Mouse (Mus musculus) MEL (cell line): ENCODE measurements around the gene Tmem106a.

Experiments used
- BHLHE40 ChIP-seq: IDR thresholded peaks from 2 replicates; pipeline ENCODE4 v1.6.1; 2012; ENCODE audit warnings: low read depth, mild to moderate bottlenecking, inconsistent platforms, low read length, improper control_type of control experiment, borderline replicate concordance
- CHD2 ChIP-seq: IDR thresholded peaks from 2 replicates; pipeline ENCODE4 v1.6.1; 2011; ENCODE audit warnings: low read length, improper control_type of control experiment
- CTCF ChIP-seq, 3 experiments: IDR thresholded peaks in 2 of 3; conservative IDR thresholded peaks in 1 of 3; 2 replicates each; pipeline ENCODE4 v1.5.1; 2011 to 2012; ENCODE audit warnings: low read length in 3 of 3, low read depth in 2 of 3, mild to moderate bottlenecking in 2 of 3, improper control_type of control experiment in 1 of 3, inconsistent platforms in 1 of 3, mixed read lengths in 1 of 3, moderate library complexity in 1 of 3; ENCODE audit not compliant: control insufficient read depth in 1 of 3, insufficient read depth in 1 of 3, poor library complexity in 1 of 3, severe bottlenecking in 1 of 3
- E2F4 ChIP-seq: IDR thresholded peaks from 2 replicates; pipeline ENCODE4 v1.6.1; 2011; ENCODE audit warnings: low read depth, low read length, improper control_type of control experiment, borderline replicate concordance
- EP300 ChIP-seq, 2 experiments: IDR thresholded peaks; 2 replicates each; pipeline ENCODE4 v1.6.1; 2011; ENCODE audit warnings: improper control_type of control experiment in 2 of 2, low read length in 2 of 2, low read depth in 1 of 2, mild to moderate bottlenecking in 1 of 2
- ETS1 ChIP-seq: IDR thresholded peaks from 2 replicates; pipeline ENCODE4 v1.6.1; 2012; ENCODE audit warnings: low read depth, mild to moderate bottlenecking, inconsistent platforms, low read length, improper control_type of control experiment, moderate library complexity
- MAFK ChIP-seq: IDR thresholded peaks from 2 replicates; pipeline ENCODE4 v1.6.1; 2011; ENCODE audit warnings: low read depth, mild to moderate bottlenecking, low read length, improper control_type of control experiment, borderline replicate concordance
- NRF1 ChIP-seq: IDR thresholded peaks from 2 replicates; pipeline ENCODE4 v1.6.1; 2014; ENCODE audit warnings: low read depth, mild to moderate bottlenecking, inconsistent platforms, low read length, improper control_type of control experiment, moderate library complexity; ENCODE audit not compliant: poor library complexity, insufficient read depth, severe bottlenecking
- POLR2A ChIP-seq, 2 experiments: IDR thresholded peaks; 2 replicates each; pipeline ENCODE4 v1.6.1; 2011 to 2012; ENCODE audit warnings: low read length in 2 of 2, mild to moderate bottlenecking in 2 of 2, control low read depth in 1 of 2, improper control_type of control experiment in 1 of 2, low read depth in 1 of 2, moderate library complexity in 1 of 2; ENCODE audit not compliant: control insufficient read depth in 1 of 2, insufficient read depth in 1 of 2, poor library complexity in 1 of 2
- SIN3A ChIP-seq: IDR thresholded peaks from 2 replicates; pipeline ENCODE4 v1.6.1; 2012; ENCODE audit warnings: low read length, improper control_type of control experiment, inconsistent platforms
- TBP ChIP-seq: IDR thresholded peaks from 2 replicates; pipeline ENCODE4 v1.8.0; 2011; ENCODE audit warnings: low read depth, low read length, improper control_type of control experiment
- TCF12 ChIP-seq: IDR thresholded peaks from 2 replicates; pipeline ENCODE4 v1.6.1; 2014; ENCODE audit warnings: low read depth, mild to moderate bottlenecking, inconsistent platforms, low read length, improper control_type of control experiment, moderate library complexity
- USF1 ChIP-seq: IDR thresholded peaks from 2 replicates; pipeline ENCODE4 v1.6.1; 2014; ENCODE audit warnings: low read depth, mild to moderate bottlenecking, inconsistent platforms, low read length, improper control_type of control experiment, moderate library complexity

GRCm38 (mm10) chr11:101589989-101590624 lies 8.1 kb downstream of the Tmem106a start:
- TF ChIP-seq POLR2A (IDR thresholded peaks at IDR 0.05; ENCODE audit: control insufficient read depth in 1 of 2, insufficient read depth in 1 of 2, low read depth in 1 of 2, low read length in 2 of 2, poor library complexity in 1 of 2) (no peak), TBP (no peak), TCF12 (no peak), USF1 (no peak), CTCF (IDR thresholded peaks at IDR 0.05 in 2 of 3, conservative IDR thresholded peaks at IDR 0.05 in 1 of 3; ENCODE audit: control insufficient read depth in 1 of 3, insufficient read depth in 1 of 3, low read depth in 2 of 3, low read length in 3 of 3, poor library complexity in 1 of 3, severe bottlenecking in 1 of 3) (no peak), NRF1 (no peak), MAFK (no peak), CHD2 (no peak), E2F4 (no peak), BHLHE40 (no peak), SIN3A (no peak), EP300 (IDR thresholded peaks at IDR 0.05; ENCODE audit: low read depth in 1 of 2, low read length in 2 of 2) (no peak), ETS1 (no peak)
